Mouse (Mus musculus): Measurements from ENCODE around the gene Dvl1.

Gene Dvl1

DNA sequence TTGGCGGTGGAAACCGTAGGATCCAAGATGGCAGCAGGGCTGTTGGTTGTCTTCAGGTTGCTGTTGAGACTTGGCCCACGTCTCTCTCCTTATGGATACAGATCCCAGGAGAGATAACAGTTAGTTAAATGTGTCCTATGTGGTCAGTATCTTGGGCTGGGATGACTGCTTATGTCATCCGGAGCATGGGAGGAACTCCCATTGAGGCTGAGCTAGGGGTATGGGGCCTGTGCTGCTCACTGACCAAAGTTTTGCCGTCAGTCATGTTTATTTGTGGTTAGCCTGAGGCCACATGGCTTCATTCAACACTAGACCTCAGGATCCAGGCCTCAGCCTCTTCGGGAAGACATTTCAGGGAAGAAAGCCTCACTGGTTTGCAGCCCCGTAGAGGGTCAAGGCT, 24.2 kb downstream of the Dvl1 start:
- no peak for DNase-seq (ENCODE audit: low read depth, low spot score)

- DNase-seq (ENCODE audit: low read depth, low spot score): no peak
Observed at GRCm38 (mm10) chr4:155883587-155883986, 36.4 kb downstream of the Dvl1 start.

- DNase-seq (ENCODE audit: low read depth, low spot score): no peak
Observed at GRCm38 (mm10) chr4:155886330-155886729, 39.1 kb downstream of the Dvl1 start.

GRCm38 (mm10) chr4:155887674-155888073, 40.5 kb downstream of the Dvl1 start:
- DNase-seq (ENCODE audit: low read depth, low spot score): no peak

GRCm38 (mm10) chr4:155888181-155888580, 41.0 kb downstream of the Dvl1 start:
- no peak for DNase-seq (ENCODE audit: low read depth, low spot score)

GRCm38 (mm10) chr4:155889316-155889715, 42.1 kb downstream of the Dvl1 start:
- DNase-seq (ENCODE audit: low read depth, low spot score): no peak

DNA sequence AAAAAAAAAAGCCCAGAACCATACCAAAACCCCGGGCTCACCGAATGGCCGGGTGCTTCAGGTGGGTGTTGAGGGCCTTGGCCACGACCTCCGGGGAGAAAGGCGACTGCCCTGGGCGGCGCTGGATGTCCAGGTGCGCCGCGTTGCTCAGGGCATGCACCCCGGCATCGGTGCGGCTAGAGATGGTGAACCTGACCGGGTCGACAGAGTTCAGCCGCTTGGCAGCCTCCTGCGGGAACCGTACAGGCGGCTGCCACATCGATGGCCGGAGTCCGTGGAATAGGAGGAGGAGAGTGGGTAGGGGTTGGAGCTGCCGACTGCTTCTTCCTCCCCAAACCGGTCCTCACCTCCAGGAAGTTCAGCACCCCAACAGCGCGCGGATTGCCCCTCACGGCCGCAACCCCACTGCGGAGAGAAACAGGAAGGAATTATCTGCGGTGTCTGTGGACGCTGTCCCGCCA, 43.8 kb downstream of the Dvl1 start:
- no peak for DNase-seq (ENCODE audit: low read depth, low spot score)

GRCm38 (mm10) chr4:155891551-155892001, 44.4 kb downstream of the Dvl1 start, which contains the start of the genes Pusl1 and Acap3:
Pusl1 (minus strand) TSS chr4:155891781.
Acap3 (plus strand) TSS chr4:155891822.
- peak; percentile 98 for DNase-seq (ENCODE audit: low read depth, low spot score)

- DNase-seq (ENCODE audit: low read depth, low spot score): peak; percentile 95
Observed at GRCm38 (mm10) chr4:155892017-155892416, 44.8 kb downstream of the Dvl1 start.

DNA sequence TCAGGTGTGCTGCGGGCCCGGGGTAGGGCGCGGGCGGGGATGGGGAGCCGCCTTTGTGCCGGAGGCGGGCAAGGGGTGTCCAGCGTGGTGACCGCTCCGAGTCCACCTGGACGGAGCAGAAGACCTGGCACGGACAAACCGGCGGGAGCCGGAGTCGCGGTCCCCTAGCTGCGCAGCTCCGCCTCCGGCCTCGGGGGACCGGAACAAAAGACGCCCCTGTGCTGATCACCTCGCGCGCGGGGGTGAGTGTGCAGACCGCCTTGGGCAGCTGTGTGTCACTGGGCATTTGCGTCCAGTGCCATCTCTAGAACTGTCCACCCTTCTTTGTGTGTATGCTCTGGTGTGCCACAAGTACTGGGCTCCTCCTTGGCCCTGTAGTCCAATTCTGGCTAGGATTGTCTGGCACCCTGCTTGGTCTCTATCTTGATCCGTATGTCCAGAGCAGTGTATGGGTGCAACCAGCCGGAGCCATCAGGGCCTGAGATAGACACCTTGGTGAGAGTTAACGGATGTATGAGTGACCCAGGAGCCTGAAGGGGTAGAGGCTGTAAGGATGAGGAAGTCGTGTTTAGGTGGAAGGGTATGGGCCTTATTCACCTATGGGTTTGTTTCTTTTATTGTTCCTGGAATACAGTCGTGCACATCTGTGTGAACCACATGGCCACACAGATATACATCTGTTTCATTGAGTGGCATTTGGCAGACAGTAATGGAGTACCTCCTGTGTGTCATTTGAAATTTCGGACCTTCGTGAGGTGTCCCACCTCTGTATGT, 45.4 kb downstream of the Dvl1 start:
- peak; percentile 61 for DNase-seq (ENCODE audit: low read depth, low spot score)

GRCm38 (mm10) chr4:155893212-155893690, 46.0 kb downstream of the Dvl1 start:
- no peak for DNase-seq (ENCODE audit: low read depth, low spot score)

- peak; percentile 87 for DNase-seq (ENCODE audit: low read depth, low spot score)
Observed at GRCm38 (mm10) chr4:155894311-155894881, 47.2 kb downstream of the Dvl1 start.

- peak; percentile 90 for DNase-seq (ENCODE audit: low read depth, low spot score)
Observed at GRCm38 (mm10) chr4:155895216-155895615, 48.0 kb downstream of the Dvl1 start.

GRCm38 (mm10) chr4:155895826-155896225, 48.6 kb downstream of the Dvl1 start:
- DNase-seq (ENCODE audit: low read depth, low spot score): no peak

DNA sequence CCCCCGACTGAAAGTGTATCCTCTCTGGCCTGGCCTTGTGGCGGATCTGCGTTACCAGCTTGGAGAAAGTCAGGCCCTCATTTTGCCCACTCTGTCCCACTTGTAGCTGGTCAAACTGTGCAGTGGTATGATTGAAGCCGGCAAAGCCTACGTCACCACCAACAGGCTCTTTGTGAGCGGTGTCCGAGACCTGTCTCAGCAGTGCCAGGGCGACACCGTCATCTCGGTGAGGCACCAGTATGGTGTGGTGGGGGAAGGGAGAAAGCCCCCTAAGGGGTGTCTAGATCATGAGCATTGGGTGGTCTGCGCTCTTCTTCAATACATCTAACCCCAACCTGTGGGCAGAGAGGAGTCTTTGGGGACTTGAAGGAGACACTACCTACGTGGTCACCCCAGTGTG, 49.3 kb downstream of the Dvl1 start:
- DNase-seq (ENCODE audit: low read depth, low spot score): no peak

GRCm38 (mm10) chr4:155898318-155898717, 51.1 kb downstream of the Dvl1 start:
- no peak for DNase-seq (ENCODE audit: low read depth, low spot score)

- no peak for DNase-seq (ENCODE audit: low read depth, low spot score)
Observed at GRCm38 (mm10) chr4:155899355-155899754, 52.2 kb downstream of the Dvl1 start.

DNA sequence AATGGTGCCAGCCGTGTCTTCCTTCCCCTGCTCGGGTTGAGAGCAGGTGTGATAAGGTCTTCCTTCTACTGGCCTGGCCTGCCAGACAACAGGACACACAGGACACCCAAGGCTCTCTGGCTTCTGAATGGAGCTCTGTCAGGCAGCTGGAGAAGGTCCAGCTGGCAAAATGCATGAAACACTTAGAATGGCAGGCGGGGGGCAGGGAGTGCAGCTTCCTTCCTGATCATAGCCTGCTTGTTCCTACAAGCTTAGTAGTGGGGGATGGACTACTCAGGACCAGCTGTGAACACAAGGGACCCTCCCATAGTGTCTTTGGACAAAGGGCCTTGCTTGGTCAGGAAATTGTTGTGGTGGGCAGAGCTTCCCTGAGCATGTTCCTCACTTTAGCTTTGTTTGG, 54.0 kb downstream of the Dvl1 start:
- DNase-seq (ENCODE audit: low read depth, low spot score): peak; percentile 88

- no peak for DNase-seq (ENCODE audit: low read depth, low spot score)
Observed at GRCm38 (mm10) chr4:155903246-155903645, 56.0 kb downstream of the Dvl1 start.

DNA sequence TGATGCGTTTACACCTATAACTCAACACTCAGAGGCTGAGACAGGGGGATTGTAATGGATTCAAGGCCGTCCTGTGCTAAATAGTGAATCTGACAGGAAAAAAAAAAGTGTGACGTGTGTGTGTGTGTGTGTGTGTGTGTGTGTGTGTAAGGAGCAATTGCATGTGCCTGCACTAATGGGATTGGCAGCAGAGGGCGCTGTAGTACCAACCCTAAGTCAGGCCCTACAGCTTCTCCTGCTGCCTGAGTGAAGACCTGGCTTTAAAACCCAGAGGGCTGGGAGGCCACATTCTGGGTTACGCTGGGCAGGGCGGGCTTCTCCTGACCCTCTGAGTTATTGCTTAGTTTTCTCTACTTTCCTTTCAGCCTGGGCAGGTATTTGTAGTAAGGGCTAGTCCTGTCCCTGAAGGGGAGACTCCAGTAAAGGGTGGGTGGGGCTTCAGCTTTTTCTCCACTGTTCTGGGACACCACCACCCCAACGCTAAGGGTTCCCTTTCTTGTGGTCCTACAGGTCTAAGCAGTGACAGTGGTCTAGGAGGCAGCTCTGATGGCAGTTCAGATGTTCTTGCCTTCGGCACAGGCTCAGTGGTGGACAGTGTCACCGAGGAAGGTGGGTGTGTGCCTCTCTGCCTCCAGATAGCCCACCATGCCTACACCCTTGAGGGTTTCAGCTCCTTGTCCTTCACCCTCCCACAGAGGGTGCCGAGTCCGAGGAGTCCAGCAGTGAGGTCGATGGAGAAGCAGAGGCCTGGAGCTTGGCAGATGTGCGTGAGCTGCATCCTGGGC, 57.3 kb downstream of the Dvl1 start:
- peak; percentile 66 for DNase-seq (ENCODE audit: low read depth, low spot score)

DNA sequence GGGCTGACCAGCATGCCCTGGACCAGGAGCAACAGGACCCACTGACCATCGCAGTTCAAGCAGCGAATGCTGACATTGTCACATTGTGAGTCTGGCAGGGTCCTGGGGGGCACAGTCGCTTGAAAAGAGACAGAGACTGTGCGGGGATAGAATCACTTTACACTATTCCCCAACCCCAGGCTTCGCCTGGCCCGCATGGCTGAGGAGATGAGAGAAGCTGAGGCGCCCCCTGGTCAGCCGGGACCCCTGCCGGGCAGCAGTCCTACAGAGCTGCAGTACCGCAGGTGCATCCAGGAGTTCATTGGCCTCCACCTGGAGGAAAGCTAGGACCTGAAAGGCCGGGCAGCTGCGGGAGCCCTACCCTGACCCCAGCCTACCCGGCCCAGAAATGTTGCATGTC, 58.4 kb downstream of the Dvl1 start:
- no peak for DNase-seq (ENCODE audit: low read depth, low spot score)

- DNase-seq (ENCODE audit: low read depth, low spot score): no peak
Observed at GRCm38 (mm10) chr4:155906125-155906524, 58.9 kb downstream of the Dvl1 start.

Data from brain, adult 2 months (tissue).